Mouse (Mus musculus) lung, adult 2 months (tissue): ENCODE measurements around the gene Camk2g. TPM values are rescaled to one million over a fixed set of nuclear protein-coding genes. Genes with fewer than 3 reads are reported as not detected.

Experiments used
- DNase-seq: peaks from one replicate; pipeline ENCODE4 v3.0.0; 2022
- H3K4me1 ChIP-seq: fragments of 200-500 bp; 2 replicates; pipeline ENCODE4 v1.6.1; 2011; ENCODE audit warnings: low read length; ENCODE audit not compliant: control insufficient read depth, insufficient read depth
- H3K4me3 ChIP-seq: fragments of 200-500 bp; replicated peaks from 2 replicates; pipeline ENCODE3; 2011; ENCODE audit warnings: low read depth, mild to moderate bottlenecking, control low read depth, low read length; ENCODE audit errors: extremely low read depth
- CTCF ChIP-seq: fragments of 200-500 bp; IDR thresholded peaks from 2 replicates; pipeline ENCODE4 v1.5.1; 2011; ENCODE audit warnings: mild to moderate bottlenecking, low read length, control low read depth; ENCODE audit not compliant: insufficient read depth
- POLR2A ChIP-seq: fragments of 200-500 bp; IDR thresholded peaks from 2 replicates; pipeline ENCODE4 v1.6.1; 2011; ENCODE audit warnings: low read depth, mild to moderate bottlenecking, control low read depth, low read length, borderline replicate concordance; ENCODE audit errors: extremely low read depth
- WGBS: fragments of 180-500 bp; shearing (Covaris S2); methylation state at CpG from one replicate; pipeline ENCODE4 v1.1.7; 2018; 5-methylcytosine and 5-hydroxymethylcytosine counted together
- polyA plus RNA-seq: library from polyadenylated mRNA; depleted of rRNA; stranded (reverse); fragments of >200 nt; gene quantifications from 2 replicates; pipeline ENCODE4 v1.2.3, GENCODE M21; 2012; rRNA removed

Gene Camk2g
- polyA plus RNA-seq, 1 experiment: 30.9 TPM

DNA sequence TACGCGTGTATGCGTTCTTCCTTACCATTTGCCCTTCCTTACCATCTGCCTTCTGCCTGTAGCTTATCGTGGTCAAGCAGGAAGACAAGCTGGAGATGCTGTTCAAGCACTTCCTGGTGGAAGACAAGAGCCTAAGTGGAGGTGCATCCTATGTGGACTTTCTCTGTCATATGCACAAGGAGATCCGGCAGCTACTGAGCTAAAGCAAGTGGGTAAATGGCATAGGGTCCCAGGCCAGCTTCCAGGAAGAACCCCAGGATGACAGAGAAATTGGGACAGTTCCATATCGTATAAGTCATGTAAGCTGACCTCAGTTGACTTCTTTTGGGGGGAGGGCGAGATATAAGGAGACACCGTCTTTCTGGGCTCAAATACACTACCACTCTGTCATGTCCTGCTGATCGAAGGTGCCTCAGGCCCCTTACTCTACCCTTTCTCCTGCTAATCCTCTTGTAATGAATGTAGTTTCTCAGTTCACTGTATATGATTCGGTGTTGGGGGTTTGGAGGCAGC is 100.2 kb downstream of the Camk2g start:
- WGBS: 78% methylated on average over 10 of the region's 10 CpGs

GRCm38 (mm10) chr14:20691772-20692171 is 102.1 kb downstream of the Camk2g start:
- H3K4me1 ChIP-seq: peaks cover 10% of the 10 kb centered on the region
- TF ChIP-seq POLR2A: no peak
- no peak for TF ChIP-seq CTCF
- no peak for DNase-seq
- no peak overlapping the region for H3K4me3 ChIP-seq
- WGBS: 89% methylated on average over 6 of the region's 6 CpGs

More for the DNA sequence above, 100.2 kb downstream of the Camk2g start:
- Histone ChIP-seq H3K4me1 (peaks cover 17% of the 10 kb centered on the region), H3K4me3 (no peak overlapping the region)
- TF ChIP-seq CTCF (no peak), POLR2A (no peak)
- DNase-seq: no peak

DNA sequence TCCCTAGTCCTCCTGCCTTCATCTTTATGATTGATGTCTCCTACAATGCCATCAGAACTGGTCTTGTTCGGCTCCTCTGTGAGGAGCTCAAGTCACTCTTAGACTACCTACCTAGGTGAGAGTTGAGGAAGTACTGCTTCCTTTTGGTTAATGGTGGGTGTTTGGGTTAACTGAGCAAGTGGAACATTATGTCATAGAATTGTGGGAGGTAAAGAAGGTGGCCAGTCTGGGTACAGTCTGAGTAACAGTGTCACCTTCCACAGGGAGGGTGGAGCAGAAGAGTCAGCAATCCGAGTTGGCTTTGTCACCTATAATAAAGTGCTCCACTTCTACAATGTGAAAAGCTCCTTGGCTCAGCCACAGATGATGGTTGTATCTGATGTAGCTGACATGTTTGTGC is 104.9 kb downstream of the Camk2g start:
- Histone ChIP-seq H3K4me1 (no peaks in the 10 kb centered on the region), H3K4me3 (no peak overlapping the region)
- 81% methylated on average over 2 of the region's 2 CpGs for WGBS
- no peak for TF ChIP-seq POLR2A
- TF ChIP-seq CTCF: no peak
- DNase-seq: no peak

GRCm38 (mm10) chr14:20686576-20686975 is 107.3 kb downstream of the Camk2g start:
- 98% methylated on average over 3 of the region's 3 CpGs for WGBS
- TF ChIP-seq CTCF (no peak), POLR2A (no peak)
- no peaks in the 10 kb centered on the region for H3K4me1 ChIP-seq

More at GRCm38 (mm10) chr14:20686576-20686975, 107.3 kb downstream of the Camk2g start:
- no peak overlapping the region for H3K4me3 ChIP-seq
- DNase-seq: no peak

Other genes starting within 250 kb of the Camk2g start
- gene Ppp3cb, start 247.5 kb downstream of the Camk2g start, polyA plus RNA-seq: 6.5 and 14.2 TPM in 2 replicates
- 14.9 and 17.6 TPM in 2 replicates for gene Usp54, start 153.0 kb downstream of the Camk2g start, polyA plus RNA-seq
- gene Myoz1, start 137.5 kb downstream of the Camk2g start, polyA plus RNA-seq: 19.8 TPM in 1 of 2 replicates, not detected in the other
- gene Synpo2l, start 125.7 kb downstream of the Camk2g start, polyA plus RNA-seq: 1.5 and 4.3 TPM in 2 replicates
- 175 TPM in 2 replicates for gene Sec24c, start 119.8 kb downstream of the Camk2g start, polyA plus RNA-seq
- 24.8 and 34.9 TPM in 2 replicates for gene Fut11, start 99.1 kb downstream of the Camk2g start, polyA plus RNA-seq
- gene Chchd1, start 91.1 kb downstream of the Camk2g start, polyA plus RNA-seq: 19.7 and 23.2 TPM in 2 replicates
- 221 and 236 TPM in 2 replicates for gene Zswim8, start 86.5 kb downstream of the Camk2g start, polyA plus RNA-seq
- 36.9 and 44.0 TPM in 2 replicates for gene Ndst2, start 59.5 kb downstream of the Camk2g start, polyA plus RNA-seq
- 2.2 and 6.1 TPM in 2 replicates for gene Plau, start 42.6 kb upstream of the Camk2g start, polyA plus RNA-seq
- 96.8 and 144 TPM in 2 replicates for gene Vcl, start 135.3 kb upstream of the Camk2g start, polyA plus RNA-seq